Mouse (Mus musculus): Measurements from ENCODE around the gene Dhrs13.
"Not testable (repeated sequence)": the region's sequence is repeated elsewhere in the genome, so short reads cannot be mapped to it uniquely, and the experiment has no call there.

Dhrs13 gene

DNA sequence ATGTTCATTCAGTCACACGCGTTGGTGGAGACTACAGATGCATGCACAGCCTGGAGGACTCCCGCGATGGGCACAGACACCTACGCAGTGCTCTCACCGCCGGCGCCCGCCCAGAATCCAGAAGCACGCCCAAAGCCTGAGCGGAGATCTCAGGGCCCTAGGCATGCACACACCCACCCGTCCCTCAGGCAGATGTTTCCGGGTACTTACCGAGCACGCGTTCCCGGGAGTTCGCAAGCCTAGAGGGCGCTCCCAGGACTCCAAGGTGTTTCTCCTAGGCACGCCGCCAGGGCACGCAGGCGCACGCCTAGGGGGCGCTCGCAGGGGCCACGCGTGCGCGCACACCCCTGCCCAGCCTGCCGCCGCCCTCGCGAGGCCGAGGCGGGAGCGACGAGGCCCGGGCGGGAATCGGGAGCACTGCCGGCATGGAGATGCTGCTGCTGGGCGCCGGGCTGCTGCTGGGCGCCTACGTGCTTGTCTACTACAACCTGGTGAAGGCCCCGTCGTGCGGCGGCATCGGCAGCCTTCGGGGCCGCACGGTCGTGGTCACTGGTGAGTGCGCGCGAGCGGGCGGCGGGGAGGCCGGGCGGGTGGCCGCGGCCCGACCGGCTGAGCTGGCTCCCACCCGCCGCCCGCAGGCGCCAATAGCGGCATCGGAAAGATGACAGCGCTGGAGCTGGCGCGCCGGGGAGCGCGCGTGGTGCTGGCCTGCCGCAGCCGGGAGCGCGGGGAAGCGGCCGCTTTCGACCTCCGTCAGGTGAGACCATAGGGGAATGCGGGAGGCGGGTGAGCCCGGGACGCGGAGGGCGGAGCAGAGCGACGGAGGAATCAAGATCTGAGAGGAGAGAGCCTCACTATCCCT is at the start of gene Dhrs13:
TSS of gene Dhrs13 (plus strand) at position 334 of the 862 bp plus-strand sequence.
- DNase-seq: peak; percentile 96

DNA sequence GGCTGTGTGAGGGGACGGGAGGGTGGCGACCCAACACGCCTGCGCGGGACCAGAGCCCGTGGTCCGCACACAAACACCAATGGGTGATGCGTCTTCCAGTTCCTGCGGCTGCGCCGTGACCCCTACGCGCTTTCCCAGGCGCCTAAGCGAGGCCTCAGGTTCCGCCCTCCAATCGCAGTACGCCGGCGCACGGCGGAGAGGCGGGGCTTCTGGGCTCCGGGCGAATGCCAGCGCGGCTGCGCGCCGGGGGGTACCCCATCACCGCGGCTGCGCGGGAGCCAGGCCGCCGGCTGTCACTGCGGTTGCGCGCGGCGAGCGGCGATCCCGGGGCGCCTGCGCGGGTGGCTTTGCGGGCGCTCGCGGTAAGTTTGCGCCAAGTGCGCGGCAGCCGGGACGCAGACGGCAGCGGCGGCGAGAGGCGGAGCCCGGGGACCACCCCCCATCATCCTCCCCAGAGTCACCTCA is 49.6 kb upstream of the Dhrs13 start, which contains the start of gene Phf12:
TSS of gene Phf12 (plus strand) at position 314 of the 465 bp plus-strand sequence.
- DNase-seq: peak; percentile 100

DNA sequence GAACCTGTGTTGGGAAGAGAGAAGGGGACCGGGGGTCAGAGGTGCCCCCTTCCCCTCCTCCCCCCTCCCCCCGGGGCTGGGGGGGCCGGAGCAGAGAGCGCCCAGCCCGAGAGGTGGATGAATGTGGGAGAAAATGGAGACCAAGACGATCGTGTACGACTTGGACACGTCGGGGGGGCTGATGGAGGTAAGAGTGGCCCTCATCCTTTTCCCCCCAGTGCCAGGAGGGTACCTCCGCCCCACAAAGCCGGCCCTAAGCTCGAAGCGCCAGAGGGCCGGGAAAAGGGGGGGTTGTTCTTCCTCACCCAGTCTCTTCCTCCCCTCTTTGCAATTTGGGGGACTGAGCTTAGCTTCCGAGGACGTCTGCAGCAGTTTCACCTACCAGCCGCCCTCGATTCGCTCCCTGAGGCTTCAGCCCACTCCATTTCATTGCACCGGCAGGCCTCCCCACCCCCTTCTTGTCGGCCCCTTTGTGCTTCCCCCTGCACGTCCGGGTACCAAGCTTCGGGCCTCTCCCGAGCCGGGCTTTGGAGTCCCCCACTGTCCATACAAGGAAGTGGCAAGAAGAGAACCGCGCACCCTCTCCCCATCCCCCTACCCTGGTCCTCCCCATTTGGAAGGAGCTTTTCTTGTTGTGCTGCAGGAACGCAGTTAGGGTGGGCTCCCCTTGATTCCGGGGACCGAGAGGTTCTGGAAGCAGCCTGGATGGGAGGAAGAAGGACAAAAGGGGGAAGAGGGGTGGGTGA is 48.7 kb upstream of the Dhrs13 start:
- peak; percentile 63 for DNase-seq

DNA sequence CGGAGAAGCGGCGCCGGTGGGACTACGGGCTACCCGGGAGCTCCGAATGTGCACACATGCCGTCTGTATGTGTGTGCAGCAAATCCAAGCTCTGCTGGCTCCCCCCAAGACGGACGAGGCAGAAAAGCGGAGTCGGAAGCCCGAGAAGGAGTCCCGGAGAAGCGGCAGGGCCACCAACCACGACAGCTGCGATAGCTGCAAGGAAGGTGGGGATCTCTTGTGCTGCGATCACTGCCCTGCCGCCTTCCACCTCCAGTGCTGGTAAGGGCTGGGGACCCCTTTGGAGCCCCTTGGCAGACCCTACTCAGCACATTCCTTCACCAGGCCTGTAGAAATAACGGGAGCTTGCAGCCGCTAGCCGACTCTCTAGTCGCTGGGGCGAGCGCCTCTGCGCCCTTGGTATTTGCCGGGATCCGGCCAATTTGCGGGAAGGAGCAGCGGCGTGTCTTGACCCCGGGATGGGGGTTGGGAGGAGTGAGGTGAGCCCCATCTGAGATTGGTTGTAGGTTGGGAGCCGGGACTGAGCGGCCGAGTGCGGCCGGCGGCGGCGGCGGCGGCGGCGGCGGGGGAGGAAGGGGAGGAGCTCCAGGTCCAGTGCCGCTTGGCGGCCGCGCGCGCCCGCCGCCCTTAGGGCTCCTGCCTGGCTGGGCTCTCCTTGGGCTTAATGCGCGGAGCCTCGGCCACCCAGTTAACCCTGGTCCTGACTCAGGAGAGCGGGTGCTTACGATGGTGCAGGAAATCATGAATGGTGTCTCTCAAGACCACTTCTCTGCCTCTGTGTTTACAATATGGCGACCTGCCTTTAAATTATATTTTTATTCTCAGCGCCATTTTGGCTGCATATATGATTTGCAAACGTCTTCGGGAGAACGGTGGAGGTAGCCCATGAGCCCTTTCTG is 47.9 kb upstream of the Dhrs13 start:
- peak; percentile 65 for DNase-seq

DNA sequence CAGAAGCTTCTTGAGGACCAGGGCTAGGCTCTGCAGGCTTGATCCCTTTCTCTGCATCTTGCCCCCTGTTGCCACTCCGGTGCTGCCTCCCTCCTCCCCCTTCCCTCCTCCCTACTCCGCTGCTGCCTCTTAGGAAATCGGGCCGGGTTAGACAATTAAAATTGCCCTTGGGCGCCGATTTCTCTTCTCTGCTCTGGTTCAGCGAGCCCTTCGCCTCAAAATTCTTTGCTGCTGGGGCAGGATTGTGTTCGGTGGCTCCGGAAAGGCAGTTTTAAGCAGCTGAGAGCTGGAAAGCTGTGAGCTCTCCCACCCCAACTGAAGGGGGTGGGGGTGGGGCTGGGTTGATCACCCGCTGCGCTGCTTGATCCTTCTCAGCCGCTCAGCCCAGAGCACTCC is 47.2 kb upstream of the Dhrs13 start:
- DNase-seq: peak; percentile 65

DNA sequence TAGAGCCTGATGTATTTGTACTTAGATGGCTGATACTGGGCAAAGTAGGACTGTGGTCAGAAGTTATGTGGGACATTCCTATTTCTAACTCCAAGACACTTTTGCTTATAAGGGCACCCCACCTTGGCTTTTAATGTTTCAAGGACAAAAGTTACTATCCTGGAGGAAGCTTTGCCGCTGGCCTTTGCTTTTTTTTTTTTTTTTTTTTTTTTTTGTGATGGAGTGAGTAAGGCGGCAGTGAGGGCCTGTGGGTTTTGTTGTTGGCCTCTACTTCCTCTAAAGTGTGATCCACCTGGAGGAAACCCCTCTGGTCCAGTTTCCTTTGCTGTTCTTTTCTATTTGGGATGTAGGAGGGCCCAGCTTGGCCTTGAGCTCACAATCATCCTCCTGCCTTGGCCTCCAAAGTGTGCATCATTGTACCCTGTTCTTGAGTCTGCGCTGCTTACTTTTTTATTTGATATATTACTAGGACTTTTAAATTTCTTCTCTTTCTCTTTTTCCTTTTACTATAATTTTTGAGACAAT is 46.5 kb upstream of the Dhrs13 start:
- DNase-seq: no peak

DNA sequence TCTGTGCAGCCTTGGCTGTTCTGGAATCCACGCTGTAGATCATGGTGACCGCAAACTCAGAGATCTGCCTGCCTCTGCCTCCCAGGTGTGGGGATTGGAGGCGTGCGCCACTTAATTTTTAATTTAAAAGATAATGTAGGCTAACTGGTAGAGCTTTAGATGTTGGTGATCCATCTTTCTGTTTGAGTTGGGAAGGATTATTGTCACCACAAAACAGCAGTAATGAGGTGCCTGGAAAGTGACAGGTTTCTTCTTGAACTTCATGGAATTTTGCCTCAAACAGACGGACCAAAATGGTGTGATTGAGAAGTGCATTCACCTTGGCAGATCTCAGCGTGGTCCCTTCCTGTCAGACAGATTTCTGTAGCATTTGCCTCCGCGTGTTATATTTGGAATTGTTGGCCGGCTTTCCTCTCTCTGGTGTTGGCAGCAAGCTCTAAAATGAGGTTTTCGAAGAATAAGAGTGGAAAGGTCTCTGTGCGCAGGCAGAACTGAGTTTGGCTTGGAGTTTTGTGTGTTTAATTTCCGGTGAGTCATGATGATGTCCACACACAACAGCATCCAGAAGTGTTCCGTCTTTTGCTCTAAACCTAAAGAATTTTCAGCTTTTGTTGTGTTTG is 42.9 kb upstream of the Dhrs13 start:
- no peak for DNase-seq

DNA sequence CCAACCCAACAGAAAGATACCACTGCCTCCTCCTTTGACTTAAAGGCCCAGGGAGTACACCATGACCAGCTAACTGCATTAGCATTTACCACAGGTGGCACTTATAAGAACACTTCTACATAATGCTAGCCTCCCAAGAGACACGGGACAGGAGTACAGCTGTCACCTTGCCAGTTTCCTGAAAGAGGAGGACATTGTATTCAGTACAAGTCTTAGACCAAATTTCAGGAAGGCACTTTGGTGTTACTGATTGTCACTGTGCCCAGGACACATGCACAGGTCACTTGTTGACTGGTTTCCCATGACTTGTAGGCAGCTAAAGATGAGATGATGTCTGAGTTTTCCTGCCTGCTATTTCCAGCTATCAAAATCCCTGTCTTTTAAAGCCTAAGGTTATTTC is 36.5 kb upstream of the Dhrs13 start:
- peak; percentile 22 for DNase-seq

DNA sequence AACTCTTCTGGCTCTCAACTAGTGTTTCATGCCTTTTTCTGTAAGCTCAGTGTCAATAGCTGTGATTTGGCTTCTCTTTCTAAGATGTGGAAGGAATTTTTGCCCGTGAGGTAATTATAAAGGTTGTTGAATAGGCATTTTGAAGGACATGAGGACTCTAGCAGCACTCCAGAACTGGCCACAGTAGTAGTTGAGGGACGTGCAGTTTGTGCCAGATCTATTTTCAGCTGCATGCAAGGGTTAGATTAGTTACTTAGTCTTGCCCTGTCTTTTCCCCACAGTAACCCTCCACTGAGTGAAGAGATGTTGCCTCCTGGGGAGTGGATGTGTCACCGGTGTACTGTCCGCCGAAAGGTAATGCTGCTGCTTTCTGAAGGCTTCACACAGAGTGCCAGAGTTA is 25.6 kb upstream of the Dhrs13 start:
- no peak for DNase-seq

DNA sequence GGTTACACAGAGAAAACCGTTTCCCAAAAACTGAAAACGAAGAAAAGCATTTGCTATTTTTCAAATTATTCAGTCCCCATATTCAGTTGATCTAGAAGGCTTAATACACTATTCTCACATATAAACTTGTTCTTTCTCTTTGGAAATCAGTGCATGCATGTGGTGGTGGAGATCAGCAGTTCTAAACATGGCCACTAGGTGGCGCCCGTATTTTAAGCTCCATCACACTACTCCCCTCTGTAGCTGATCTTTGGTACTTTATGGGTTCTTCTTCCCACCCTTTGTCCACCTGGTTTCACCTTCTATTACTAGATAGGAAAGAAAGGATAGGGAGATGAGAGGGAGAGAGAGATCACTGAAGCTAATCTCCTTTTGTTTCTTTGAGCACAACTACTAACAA is 12.4 kb upstream of the Dhrs13 start:
- DNase-seq: peak; percentile 74

DNA sequence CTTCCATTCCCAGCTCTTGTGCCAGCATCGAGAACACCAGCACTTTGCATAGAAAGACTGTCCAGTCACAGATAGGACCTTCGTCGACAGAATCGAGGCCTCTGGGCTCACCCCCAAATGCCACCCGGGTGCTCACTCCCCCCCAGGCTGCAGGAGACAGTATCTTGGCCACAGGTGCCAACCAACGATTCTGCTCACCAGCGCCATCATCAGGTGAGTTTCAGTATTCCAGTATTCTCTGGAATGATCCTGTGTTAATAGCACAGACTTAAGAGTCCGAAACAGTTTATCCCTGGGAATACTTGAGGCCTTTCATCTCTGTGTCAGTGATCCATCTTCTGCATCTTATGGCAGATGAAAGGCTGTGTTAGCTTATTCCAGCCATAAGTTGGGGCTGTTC is 8.5 kb upstream of the Dhrs13 start:
- DNase-seq: peak; percentile 33

DNA sequence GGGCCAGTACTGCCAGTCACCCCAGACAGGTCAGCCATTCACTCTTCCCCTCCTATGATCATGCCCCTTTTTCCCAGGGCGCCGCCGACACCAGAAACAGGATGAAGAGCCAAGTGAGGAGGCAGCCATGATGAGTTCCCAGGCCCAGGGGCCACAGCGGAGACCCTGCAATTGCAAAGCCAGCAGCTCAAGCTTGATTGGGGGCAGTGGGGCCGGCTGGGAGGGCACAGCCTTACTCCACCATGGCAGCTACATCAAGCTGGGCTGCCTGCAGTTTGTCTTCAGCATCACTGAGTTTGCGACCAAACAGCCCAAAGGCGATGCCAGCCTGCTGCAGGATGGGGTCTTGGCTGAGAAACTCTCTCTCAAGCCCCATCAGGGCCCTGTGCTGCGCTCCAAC is 2.8 kb upstream of the Dhrs13 start:
- DNase-seq: no peak

DNA sequence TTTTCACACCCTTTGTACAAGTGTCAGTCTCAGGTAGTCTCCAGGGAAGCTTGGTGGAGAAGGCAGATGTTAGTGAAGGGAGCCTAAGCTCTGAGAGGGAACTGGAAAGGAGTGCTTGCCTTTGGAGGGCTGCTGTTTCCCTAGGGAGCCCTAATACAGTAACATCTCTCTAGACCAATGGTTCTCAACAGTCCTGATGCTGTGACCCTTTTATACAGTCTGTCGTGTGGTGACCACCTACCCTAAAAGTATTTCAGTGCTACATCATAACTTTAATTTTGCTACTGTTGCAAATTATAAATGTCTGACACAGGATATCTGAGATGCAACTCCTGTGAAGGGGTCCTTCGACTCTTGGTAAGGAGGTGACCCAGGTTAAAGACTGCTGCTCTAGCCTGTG is 1.5 kb upstream of the Dhrs13 start:
- DNase-seq: no peak

DNA sequence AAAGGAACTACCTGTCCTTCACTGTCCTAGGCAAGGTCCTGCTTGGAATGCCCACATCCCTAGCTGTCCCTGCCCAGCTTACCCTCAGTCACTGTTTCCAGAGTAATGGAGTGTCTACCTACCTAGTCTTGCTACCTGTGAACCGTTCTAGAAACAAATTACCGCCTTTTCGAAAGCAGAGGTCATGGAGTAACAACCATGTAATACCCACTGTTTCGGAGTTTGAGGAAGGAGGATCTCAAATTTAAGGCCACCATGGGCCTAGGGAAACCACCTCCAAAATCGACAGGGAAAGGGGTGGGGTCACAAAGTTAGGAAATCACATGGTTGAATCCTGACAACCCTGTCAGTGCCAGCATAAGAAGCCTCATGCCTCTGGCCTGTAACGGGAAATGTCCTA is 691 bp upstream of the Dhrs13 start:
- DNase-seq: no peak

DNA sequence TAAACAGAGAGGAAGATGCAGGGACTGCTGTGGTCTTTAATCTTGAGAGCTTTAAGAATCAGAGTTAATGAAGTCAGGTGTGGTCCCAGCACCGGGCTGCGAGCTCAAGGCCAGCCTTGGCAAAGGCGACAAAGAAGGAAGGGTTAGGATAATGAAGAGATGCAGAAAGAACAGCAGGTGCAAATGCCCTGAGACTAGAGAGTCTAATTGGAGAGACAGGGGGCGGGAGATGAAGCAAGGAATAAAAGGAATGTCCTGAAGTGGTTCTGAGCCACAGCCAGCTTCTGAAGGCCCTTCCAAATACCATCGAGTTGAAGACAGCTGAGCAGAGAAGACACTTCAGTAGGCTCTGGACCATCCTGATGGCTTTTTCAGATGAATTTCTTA is 722 bp downstream of the Dhrs13 start:
- no peak for DNase-seq

DNA sequence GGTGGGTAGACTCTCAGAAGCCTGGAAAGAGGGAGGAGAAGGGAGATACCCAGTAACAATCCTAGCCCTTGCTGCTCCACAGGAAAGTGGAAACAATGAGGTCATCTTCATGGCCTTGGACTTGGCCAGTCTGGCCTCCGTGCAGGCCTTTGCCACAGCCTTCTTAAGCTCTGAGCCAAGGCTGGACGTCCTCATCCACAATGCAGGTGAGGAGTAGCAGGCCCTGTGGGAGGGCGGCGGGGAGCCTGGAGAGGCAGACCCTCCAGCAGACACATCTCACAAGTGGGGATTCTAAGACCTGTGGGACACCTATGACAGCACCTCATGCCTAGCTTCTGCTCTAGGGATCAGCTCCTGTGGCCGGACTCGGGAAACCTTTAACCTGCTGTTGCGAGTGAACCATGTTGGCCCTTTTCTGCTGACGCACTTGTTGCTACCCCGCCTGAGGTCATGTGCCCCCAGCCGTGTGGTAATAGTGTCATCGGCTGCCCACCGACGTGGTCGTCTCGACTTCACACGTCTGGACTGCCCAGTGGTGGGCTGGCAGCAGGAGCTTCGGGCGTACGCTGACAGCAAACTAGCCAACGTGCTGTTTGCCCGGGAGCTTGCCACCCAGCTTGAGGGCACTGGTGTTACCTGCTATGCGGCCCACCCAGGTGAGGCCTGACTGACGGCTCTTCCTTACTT is 2.0 kb downstream of the Dhrs13 start:
- DNase-seq: no peak

DNA sequence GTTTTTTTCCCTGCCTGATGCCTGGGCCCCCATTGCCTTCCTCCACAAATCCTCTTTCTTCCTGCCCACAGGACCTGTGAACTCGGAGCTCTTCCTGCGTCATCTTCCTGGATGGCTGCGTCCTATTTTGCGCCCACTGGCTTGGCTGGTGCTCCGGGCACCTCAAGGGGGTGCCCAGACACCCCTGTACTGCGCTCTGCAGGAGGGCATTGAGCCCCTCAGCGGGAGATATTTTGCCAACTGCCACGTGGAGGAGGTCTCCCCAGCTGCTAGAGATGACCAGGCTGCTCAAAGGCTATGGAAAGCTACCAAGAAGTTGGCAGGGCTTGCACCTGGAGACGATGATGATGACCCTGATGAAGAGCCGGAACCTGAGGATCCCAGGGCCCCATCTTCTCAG is 4.7 kb downstream of the Dhrs13 start:
- DNase-seq: no peak

DNA sequence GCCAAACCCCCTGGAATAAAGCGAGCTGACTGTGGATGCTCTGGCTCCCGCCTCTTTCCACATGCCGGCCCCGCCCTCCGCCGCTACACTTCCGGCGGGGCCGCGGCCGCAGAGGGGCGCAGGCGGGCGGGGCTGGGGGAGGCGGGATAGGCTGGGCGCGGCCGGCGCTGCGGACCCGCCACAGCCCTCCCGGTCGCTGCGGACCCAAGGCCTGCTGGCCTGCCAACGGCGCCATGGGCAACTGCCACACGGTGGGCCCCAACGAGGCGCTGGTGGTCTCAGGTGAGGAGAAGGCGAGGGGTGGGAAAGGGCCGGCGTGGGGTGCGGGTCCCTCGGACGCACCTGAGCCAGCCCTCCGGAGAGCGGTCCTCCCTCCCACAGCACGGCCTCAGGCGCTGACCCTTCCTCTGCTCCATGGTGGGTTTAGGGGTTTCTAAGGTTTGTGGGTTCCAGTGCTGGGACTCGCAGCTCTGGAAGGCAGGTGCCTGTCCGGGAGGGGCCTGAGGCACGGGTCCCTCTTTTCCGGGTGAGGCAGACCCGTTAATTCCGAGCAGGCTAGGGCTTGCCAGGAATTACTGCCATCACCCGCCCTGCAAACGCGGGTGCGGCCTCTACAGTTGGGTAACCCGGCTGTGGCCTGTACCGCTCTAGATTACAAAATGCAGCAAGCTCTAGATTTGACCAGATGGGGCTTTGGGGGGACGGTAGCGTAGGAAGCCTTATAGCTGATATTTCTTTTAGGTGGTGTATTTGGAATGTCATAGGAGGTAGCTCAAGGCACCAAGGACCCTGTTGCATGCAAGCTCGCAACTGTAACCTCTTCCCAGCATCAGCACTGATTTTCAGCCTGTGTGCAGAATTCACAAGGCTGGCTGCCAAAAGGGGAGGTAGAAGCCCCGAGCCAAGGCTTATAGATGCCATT is 6.0 kb downstream of the Dhrs13 start, which contains the start of gene Flot2:
TSS of gene Flot2 (plus strand) at position 101 of the 922 bp plus-strand sequence.
- DNase-seq: peak; percentile 37

DNA sequence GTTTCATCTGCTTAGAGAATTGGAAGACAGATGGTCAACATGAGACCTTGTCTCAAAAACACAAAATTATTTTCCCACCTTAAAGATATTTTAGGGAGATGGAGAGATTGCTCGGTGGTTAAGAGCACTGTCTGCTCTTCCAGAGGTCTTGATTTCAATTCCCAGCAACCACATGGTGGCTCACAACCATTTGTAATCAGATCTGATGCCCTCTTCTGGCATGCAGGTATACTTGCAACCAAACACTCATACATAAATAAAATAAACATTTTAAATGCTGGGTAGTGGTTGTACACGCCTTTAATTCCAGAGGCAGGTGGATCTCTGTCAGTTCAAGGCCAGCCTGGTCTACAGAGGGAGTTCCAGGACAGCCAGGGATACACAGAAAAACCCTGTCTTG is 8.8 kb downstream of the Dhrs13 start:
- DNase-seq: no peak

DNA sequence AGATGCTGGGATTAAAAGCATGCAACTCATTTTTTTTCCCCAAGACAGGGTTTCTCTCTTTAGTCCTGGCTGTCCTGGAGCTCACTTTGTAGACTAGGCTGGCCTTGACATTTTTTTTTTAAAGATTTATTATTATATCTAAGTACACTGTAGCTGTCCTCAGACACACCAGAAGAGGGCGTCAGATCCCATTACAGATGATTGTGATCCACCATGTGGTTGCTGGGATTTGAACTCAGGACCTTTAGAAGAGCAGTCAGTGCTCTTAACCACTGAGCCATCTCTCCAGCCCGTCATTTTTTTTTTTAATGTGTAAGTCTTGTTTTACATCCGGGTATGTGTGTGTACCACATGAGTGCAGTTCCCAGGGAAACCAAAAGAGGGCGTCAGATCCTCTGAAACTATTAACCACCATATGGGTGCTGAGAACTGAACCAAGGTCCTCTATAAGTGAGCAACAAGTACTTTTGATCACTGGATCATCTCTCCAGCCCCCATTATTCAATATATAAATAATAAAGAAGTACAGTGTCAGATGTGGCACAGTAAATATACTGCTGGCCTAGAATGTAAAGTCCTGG is 10.3 kb downstream of the Dhrs13 start:
- not testable (repeated sequence) for DNase-seq
